Mouse (Mus musculus) lung, adult 2 months (tissue): ENCODE data around the gene Sms.

Experiments used
- CTCF ChIP-seq: fragments of 200-500 bp; IDR thresholded peaks from 2 replicates; pipeline ENCODE4 v1.5.1; 2011; ENCODE audit warnings: mild to moderate bottlenecking, low read length, control low read depth; ENCODE audit not compliant: insufficient read depth
- POLR2A ChIP-seq: fragments of 200-500 bp; IDR thresholded peaks from 2 replicates; pipeline ENCODE4 v1.6.1; 2011; ENCODE audit warnings: low read depth, mild to moderate bottlenecking, control low read depth, low read length, borderline replicate concordance; ENCODE audit errors: extremely low read depth

GRCm38 (mm10) chrX:157493159-157493558 lies 1.1 kb upstream of the Sms start:
- no peak for TF ChIP-seq POLR2A
- TF ChIP-seq CTCF: no peak
